Mouse (Mus musculus) cerebellum, postnatal 4 days (tissue): ENCODE measurements around the gene Slc17a6.
"Not testable (repeated sequence)": the region's sequence is repeated elsewhere in the genome, so short reads cannot be mapped to it uniquely, and the experiment has no call there.

ENCODE experiments used
- DNase-seq, 2 experiments: peaks; one replicate each; pipeline ENCODE4 v3.0.0; 2022; ENCODE audit warnings: low spot score in 2 of 2, mixed read lengths in 1 of 2

Slc17a6 gene

DNA sequence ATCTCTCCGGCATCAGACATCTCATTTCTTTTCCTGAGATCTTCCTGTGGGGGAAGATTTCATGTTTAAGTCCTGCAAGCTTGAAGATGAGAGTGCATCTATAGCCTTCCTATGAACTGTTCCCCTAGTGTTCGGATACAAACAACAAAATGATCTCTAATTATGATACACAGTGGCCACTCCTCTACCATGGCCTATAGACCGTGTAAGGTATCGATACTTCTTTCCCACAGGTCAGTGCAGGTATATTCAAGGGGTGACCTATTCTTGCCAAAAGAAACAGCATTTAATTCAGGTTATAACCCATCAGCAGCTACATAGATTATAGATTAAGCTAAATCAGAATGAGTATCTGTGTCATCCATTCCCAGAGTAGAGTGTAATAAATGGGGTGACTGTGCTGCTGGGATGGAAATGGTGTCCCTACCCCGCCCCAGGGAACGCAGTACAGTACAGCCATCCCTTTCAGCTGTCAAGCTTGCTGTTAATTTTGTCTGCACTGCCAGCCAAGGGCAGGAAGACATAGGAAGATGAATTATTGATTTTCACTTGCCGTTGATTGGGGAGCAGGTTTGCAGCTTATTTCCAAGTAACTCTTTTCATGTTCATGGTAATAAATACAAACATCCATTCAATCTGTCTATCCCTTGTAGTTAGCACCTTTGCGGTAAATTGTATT is 71.9 kb downstream of the Slc17a6 start:
- DNase-seq = peak in 1 of 2 experiments; percentile 13

DNA sequence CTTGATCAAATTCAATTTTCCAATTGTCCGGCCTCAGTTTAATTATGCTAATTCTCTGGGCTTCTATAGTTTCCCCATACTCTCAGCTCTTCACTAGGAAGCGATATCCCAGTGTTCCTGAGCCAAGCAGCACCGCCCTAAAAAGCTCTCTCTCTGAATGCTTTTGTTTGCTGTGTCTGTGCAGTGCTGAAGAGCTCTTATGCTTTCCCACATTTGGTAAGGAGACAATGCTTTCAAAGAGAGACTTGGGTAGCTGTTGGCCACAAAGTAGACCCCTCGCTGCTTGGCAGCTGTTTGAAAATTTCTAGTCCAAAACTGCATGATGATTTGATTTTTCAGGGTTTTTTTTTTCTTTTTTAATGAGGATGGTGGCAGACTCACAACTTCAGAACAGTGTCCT is 72.6 kb downstream of the Slc17a6 start:
- DNase-seq = peak in 1 of 2 experiments; percentile 41

DNA sequence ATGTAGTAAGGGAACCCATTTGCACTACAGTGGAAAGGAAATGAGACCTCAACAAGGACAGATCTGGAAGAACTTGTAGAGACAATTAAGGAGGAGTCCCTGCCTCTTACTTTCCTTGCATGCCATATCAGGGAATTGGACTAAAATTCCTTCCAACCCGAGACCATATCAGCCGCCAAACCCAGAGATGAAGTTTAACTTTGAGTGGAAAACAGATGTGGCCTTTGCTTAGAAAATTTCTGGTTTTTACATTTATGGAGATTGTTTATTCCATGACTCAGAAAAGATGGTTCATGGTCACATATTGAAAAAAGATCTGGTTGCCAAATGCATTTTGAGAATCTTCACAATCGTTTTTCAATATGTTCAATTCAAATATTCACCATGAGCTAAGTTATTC is 87.7 kb downstream of the Slc17a6 start:
- DNase-seq = no peak

DNA sequence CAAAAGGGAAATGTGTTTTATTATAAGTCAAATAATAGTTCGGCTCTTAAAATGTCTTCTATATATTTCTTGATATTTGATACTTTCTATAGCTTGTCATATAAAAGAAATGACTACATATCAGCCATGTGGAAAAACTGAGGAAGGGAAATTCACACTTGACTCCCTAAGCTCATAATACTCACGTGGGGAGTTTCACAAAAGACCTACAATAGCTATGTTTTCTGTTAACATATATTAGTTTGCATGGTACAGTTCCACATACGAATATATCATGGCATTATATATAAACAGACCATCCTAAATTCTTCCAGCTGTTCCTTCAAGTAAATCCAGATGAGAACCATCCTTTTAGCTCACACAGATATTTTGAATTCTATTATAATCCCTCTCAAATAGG is 88.5 kb downstream of the Slc17a6 start:
- DNase-seq = not testable (repeated sequence)

DNA sequence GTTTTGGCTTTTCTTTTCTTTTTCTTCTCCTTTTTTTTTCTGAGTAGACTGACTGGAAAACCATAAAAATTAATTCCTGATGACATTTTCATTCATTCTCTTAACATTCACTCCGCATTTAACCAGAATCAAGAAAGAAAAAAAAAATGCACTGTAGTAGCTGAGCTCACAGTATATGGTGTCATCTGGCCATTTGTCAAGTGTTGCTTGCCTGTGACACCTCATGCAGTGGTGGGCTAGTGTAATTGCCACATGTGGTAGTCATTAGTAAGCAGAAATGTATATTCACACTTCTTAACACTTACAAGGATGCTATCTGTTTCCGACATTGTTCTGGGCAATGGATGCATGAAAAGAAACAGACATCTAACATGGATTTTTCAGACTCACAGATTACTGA is 94.0 kb downstream of the Slc17a6 start:
- no peak for DNase-seq
